Mouse (Mus musculus) spleen, adult 10 weeks (tissue): Measurements from ENCODE around the gene Fam98b. TPM values are rescaled to one million over a fixed set of nuclear protein-coding genes. Genes with fewer than 3 reads are reported as not detected.

Experiments used
- polyA plus RNA-seq: library from polyadenylated mRNA; stranded (reverse); fragments of 350-450 nt; fragmentation: Illumina TruSeq; extraction: RNeasy Lipid Tissue Mini Kit (QIAGEN cat#74804); gene quantifications from one replicate; pipeline ENCODE4 v1.2.3, GENCODE M21; 2015; ENCODE audit warnings: low replicate concordance; ENCODE audit not compliant: insufficient read depth

Gene Fam98b
- 51.7 TPM for polyA plus RNA-seq

GRCm38 (mm10) chr2:117249255-117250000 lies at the start of gene Fam98b:
Gene Fam98b (plus strand): TSS chr2:117249739.

Other genes with a start within 250 kb of the Fam98b start
- 26.9 TPM for gene Spred1, start 128.4 kb upstream of the Fam98b start, polyA plus RNA-seq
- gene Rasgrp1, start 93.3 kb downstream of the Fam98b start, polyA plus RNA-seq = 92.1 TPM